Mouse (Mus musculus): ENCODE data around the gene Krt19.

Gene Krt19

DNA sequence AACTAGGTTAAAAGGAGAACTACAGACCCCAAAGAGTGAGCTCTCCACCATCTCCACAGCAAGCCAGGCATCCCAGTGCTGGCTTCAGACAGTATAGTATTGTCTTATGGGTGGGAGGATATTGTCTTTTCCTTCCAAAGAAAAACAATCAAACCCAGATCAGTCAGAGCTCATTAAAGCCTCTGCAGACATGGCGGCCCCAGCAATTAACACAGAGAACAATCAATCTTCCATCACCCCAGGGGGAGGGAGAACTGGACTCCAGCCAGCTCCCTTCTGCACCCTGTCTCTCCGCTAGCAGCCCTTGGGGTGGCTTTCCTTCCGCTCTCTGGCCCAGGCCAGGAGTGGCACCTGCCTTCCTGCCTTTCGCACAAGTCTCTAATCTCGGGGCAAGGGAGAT is 10.8 kb downstream of the Krt19 start:
- DNase-seq (ENCODE audit: low spot score), result no peak

GRCm38 (mm10) chr11:100136559-100136958 is 11.9 kb downstream of the Krt19 start:
- DNase-seq (ENCODE audit: low spot score), result no peak

DNA sequence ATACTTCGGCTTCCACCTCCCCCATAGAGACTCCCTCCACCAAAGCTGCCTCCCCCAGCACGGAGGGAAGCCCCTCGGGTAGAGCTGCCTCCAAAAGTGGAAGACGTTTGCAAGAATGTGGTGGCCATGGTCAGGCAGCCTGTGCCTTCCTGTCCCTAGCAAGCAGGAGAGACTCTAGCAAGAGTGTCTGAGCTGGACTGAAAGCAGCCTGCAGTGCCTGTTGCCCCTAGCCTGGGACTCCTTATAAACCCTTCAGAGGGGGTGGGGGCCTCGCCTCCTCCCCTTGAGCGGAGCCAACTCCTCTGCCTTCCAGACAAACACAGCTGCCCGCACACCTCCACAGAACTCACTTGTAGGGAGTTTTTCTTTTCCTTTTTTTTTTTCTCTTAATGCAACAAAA is 12.7 kb downstream of the Krt19 start, which contains the start of gene Krt15:
Krt15 (minus strand) TSS at position 198 of the 400 bp plus-strand sequence.
- DNase-seq (ENCODE audit: low spot score), result no peak

DNA sequence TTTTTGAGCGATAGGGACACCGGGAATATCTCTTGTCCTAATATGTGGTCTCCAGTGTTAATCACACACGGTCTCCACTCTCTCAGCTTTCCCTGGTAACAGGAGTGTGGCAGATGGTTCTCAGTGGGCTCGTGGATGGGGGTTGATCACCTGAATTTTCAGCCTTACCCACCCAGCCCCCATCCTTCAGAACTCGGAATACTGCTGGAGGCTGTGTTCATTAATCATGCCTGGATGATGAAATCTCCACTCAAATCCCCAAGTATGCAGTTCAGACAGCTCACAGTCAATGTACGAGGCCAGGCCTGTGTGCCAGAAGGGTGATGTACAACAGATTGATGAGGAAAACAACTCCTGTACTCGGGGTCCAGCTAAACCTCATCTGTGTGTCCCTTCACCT is 23.6 kb downstream of the Krt19 start:
- no peak for DNase-seq (ENCODE audit: low spot score)

- DNase-seq (ENCODE audit: low spot score), result no peak
Observed at GRCm38 (mm10) chr11:100121466-100121865, 27.0 kb downstream of the Krt19 start, which contains the start of gene Krt13. Gene Krt13 (minus strand): TSS chr11:100121566.

DNA sequence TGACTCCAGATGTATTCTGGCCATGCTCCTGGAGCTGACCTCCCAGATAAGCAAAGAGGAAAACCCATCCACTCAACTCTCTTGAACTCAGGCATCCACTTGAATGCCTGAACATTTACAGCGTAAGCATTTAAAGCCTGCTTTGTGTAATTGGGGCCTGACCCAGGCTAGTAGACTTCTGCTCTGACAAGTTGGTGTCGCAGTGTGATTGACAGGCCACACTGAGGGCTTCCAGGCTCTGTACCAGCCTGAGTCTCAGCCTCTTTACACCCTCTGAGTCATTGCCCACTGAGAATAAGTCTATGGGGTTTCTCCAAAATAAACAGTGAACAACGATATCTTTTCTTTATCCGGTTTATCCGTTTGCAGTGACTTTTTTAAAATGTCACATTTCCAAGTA is 28.1 kb downstream of the Krt19 start:
- no peak for DNase-seq (ENCODE audit: low spot score)

- no peak for DNase-seq (ENCODE audit: low spot score)
Observed at GRCm38 (mm10) chr11:100113742-100114029, 34.8 kb downstream of the Krt19 start.

DNA sequence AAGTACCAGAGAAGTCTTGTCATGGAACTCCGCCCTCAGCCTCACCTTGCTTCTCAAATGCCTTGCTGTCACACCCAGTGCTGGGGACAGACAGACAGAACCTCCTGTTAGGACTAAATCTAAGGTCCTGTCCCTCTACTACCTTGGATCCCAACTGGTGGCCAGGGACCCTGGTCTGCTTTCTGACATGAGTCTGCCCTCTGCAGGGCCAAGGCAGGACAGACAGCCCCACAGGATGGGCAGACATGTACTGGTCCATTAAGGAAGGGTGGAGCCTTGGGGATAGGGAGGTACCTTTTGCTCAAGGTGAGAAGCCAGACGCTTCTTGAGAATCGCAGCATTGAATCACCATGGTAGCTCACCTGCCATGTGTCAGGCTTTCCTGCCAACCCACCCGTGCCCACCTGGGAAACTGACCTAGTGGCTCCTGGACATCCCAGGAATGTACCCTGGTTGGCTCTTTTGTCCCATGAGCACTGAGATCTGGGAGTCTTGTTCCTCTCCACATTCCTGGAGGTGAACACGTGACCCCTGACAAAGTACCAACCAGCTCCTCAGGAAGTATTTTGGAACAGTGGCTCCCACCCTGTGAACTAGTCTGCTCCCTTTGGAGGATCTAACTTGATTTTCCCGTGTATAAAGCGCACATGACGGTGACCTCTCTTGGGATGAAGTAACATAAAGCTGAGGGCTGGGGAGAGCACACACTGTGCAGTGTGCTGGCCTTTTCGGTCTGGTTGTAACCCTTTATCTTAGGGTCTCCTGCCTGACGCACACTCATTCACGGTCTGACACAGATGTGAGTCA is 35.3 kb downstream of the Krt19 start:
- no peak for DNase-seq (ENCODE audit: low spot score)

DNA sequence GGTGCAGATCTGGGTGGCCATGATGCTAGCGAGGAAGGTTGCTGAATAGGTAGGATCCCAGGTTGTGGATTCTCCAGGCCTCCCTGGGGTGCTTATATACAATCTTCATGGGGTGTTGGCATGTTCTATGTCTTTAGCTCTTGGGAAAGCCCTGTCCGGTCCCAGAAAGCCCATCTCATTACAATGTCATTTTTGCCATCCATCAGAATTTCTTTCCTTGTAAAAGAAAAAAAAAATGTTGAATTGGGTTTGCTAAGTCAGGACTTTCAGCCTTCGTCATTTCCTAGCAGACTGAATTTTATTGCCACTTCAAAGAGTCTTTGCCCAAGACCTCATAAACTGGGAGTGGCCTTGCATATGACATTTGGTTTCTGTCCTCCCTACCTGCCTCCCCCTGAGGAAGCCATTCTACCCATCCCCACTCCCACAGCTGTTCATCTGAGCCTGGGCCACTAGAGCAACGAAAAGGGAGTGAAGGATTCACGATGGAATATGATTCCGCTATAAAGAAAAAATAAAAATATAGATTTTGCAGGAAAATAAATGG is 42.8 kb downstream of the Krt19 start, which contains the start of gene Krt36:
Krt36 (minus strand) TSS at position 51 of the 547 bp plus-strand sequence.
- no peak for DNase-seq (ENCODE audit: low spot score)

- DNase-seq (ENCODE audit: low spot score), result no peak
Observed at GRCm38 (mm10) chr11:100102693-100103429, 45.6 kb downstream of the Krt19 start.

- no peak for DNase-seq (ENCODE audit: low spot score)
Observed at GRCm38 (mm10) chr11:100100391-100100790, 48.1 kb downstream of the Krt19 start.

DNA sequence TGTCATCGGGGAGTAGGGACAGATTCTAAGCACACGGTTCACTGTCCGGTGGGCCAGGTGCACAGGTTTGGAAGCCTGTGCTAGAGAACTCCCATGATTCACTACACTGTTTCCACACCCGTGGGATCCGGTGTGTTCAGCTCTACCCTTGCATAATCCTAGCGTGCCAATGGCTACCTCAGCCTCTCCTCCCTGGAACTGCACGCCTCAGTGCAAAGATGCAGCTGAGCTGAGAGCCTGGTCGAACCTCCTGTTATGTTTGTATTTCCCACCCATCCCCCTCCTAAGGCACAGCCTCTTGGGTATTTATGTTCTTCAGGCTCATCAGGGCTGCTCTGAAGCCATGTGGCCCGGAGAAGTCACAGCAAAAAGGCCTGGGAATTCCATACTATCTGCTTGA is 50.6 kb downstream of the Krt19 start:
- no peak for DNase-seq (ENCODE audit: low spot score)

DNA sequence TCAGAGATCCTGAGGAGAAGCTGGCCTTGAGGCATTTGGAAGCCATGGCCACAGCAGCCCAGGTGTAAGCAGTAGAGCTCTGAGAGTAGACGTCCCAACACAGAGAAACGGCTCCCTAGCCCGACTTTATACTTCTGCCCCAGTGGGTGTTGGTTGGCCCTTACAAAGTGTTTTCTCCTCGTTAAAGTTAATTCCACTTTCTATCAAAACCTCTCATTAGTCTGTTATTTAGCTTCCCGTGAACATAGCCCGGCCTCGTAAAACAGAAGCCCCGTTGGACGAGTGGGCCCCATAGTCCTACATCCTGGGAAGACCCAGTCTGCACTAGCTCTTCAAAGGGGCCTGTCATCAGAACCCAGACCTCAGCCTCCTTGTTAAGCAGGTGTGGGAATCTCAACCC is 52.3 kb downstream of the Krt19 start, which contains the start of gene Krt35:
Krt35 (minus strand) TSS at position 101 of the 400 bp plus-strand sequence.
- no peak for DNase-seq (ENCODE audit: low spot score)

All from testis, postnatal 14 days (tissue).